Mouse (Mus musculus) stomach, embryonic 14.5 days (tissue): Measurements from ENCODE around the gene Dnaja3. TPM values are rescaled to one million over a fixed set of nuclear protein-coding genes. Genes with fewer than 3 reads are reported as not detected.
"Not testable (repeated sequence)": the region's sequence is repeated elsewhere in the genome, so short reads cannot be mapped to it uniquely, and the experiment has no call there.

Source experiments
- ATAC-seq: fragments of 200-750 bp; cut with Nextera tagmentation; 2 replicates; pipeline ENCODE4 v1.8.0; 2017; ENCODE audit warnings: low read depth, moderate TSS enrichment; ENCODE audit not compliant: insufficient number of reproducible peaks, insufficient read depth, low FRiP score
- H3K27ac ChIP-seq: fragments of 300-500 bp; sonication (generic); 2 replicates; pipeline ENCODE4 v1.5.1; 2014; ENCODE audit warnings: mild to moderate bottlenecking, low read length, moderate library complexity, mixed read lengths
- H3K27me3 ChIP-seq: fragments of 300-500 bp; sonication (generic); 2 replicates; pipeline ENCODE4 v1.6.1; 2014; ENCODE audit warnings: low read length, control low read depth, mixed read lengths; ENCODE audit not compliant: control insufficient read depth, insufficient read depth
- H3K36me3 ChIP-seq: fragments of 300-500 bp; sonication (generic); 2 replicates; pipeline ENCODE4 v1.6.1; 2014; ENCODE audit warnings: mild to moderate bottlenecking, control low read depth, low read length, moderate library complexity, mixed read lengths; ENCODE audit not compliant: control insufficient read depth, insufficient read depth
- H3K4me1 ChIP-seq: fragments of 300-500 bp; sonication (generic); 2 replicates; pipeline ENCODE4 v1.6.1; 2014; ENCODE audit warnings: low read length, control low read depth, mixed read lengths; ENCODE audit not compliant: control insufficient read depth, insufficient read depth
- H3K4me2 ChIP-seq: fragments of 300-500 bp; sonication (generic); replicated peaks from 2 replicates; pipeline ENCODE4 v1.6.1; 2014; ENCODE audit warnings: low read depth, low read length, control low read depth
- H3K4me3 ChIP-seq: fragments of 300-500 bp; sonication (generic); 2 replicates; pipeline ENCODE4 v1.5.1; 2014; ENCODE audit warnings: low read depth, low read length, control low read depth
- H3K9ac ChIP-seq: fragments of 300-500 bp; sonication (generic); replicated peaks from 2 replicates; pipeline ENCODE4 v1.6.1; 2014; ENCODE audit warnings: low read depth, mild to moderate bottlenecking, control low read depth, low read length, moderate library complexity, mixed read lengths
- H3K9me3 ChIP-seq: fragments of 300-500 bp; sonication (generic); 2 replicates; pipeline ENCODE4 v1.6.1; 2016; ENCODE audit warnings: low read depth, low read length, control low read depth; ENCODE audit not compliant: control insufficient read depth
- WGBS: fragments of 180-500 bp; shearing (Covaris S2); extraction: QIAGEN DNeasy Blood & Tissue Kit; methylation state at CpG from one replicate; pipeline ENCODE4 v1.1.7; 2014; 5-methylcytosine and 5-hydroxymethylcytosine counted together
- polyA plus RNA-seq: library from polyadenylated mRNA; unstranded; fragments of >200 nt; fragmentation: Nextera tagmentation; extraction: Ambion mirVana; gene quantifications from 2 replicates; pipeline ENCODE4 v1.2.1, GENCODE M21; 2014

The Dnaja3 gene
- polyA plus RNA-seq, 1 experiment from 2014 or later = 57.8 TPM

DNA sequence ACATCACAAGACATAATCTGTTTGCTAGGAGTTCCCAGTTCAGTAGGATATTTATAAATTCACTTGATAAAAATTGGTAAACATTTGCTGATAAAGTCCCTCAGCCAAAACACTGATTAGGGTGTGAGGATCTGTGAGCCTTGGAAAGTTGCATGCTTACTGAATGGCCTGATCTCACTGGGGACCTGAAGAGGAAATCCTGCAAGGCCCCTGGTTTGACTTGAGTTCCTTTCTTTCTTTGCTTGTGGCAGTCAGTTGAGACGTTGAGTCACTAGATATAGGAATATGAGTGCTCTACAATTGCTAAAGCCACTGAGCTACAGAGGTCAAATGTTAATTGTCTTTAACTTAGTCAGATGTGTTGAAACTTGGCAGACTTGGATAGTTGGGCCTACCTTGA lies 88.2 kb downstream of the Dnaja3 start:
- ATAC-seq = no peak
- Histone ChIP-seq H3K36me3 (no peaks in the 10 kb centered on the region), H3K9ac (no peak overlapping the region), H3K9me3 (no peaks in the 10 kb centered on the region), H3K4me2 (no peak overlapping the region), H3K27ac (no peak overlapping the region), H3K27me3 (no peaks in the 10 kb centered on the region), H3K4me1 (0 out of 2 replicates have a peak, but pooled peaks cover 5% of the 10 kb centered on the region), H3K4me3 (no peak overlapping the region)
- 54% methylated on average over 1 of the region's 1 CpGs for WGBS

DNA sequence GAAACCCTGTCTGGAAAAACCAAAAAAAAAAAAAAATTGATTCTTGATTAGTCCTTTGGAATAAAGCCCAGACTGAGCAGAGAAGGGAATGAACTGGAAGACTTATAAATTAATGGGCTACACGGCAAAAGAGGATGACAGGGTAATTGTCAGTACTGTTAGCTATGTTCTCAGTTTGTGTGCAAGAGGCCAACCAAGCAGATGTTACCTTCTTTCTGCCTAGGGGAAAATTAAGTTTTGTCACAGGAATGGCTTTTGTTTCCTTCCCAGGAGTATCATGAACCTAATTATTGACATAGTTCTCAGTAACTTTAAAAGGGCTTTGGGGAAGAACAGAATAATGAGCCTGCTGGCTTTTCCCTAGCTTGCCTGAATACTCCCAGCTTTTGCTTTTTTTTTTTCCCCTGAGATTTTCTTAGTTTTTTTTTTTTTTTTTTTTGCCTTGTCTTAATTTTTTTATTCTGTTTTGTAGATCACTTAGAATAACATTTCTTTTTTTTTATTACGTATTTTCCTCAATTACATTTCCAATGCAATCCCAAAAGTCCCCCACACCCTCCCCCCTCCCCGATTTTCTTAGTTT lies 91.1 kb downstream of the Dnaja3 start:
- Histone ChIP-seq H3K27ac (no peak overlapping the region), H3K27me3 (no peaks in the 10 kb centered on the region), H3K9ac (no peak overlapping the region), H3K4me3 (no peak overlapping the region), H3K36me3 (no peaks in the 10 kb centered on the region), H3K4me2 (no peak overlapping the region), H3K4me1 (0 out of 2 replicates have a peak, but pooled peaks cover 5% of the 10 kb centered on the region), H3K9me3 (no peaks in the 10 kb centered on the region)
- WGBS = 72% methylated on average over 3 of the region's 3 CpGs
- no peak for ATAC-seq

- Histone ChIP-seq H3K36me3 (no peaks in the 10 kb centered on the region), H3K4me2 (no peak overlapping the region), H3K9me3 (no peaks in the 10 kb centered on the region), H3K9ac (no peak overlapping the region), H3K4me3 (no peak overlapping the region), H3K4me1 (no peaks in the 10 kb centered on the region), H3K27ac (no peak overlapping the region), H3K27me3 (no peaks in the 10 kb centered on the region)
- no peak for ATAC-seq
- 74% methylated on average over 2 of the region's 2 CpGs for WGBS
Observed at GRCm38 (mm10) chr16:4736262-4736661, 96.5 kb downstream of the Dnaja3 start.

- no peak for ATAC-seq
- H3K27me3 ChIP-seq = no peaks in the 10 kb centered on the region
- no peak overlapping the region for H3K27ac ChIP-seq
- no peak overlapping the region for H3K4me2 ChIP-seq
- H3K4me1 ChIP-seq = no peaks in the 10 kb centered on the region
- no peak overlapping the region for H3K4me3 ChIP-seq
- H3K9ac ChIP-seq = no peak overlapping the region
- H3K36me3 ChIP-seq = no peaks in the 10 kb centered on the region
- peaks cover 3% of the 10 kb centered on the region; the same call in 1 of the 2 replicates for H3K9me3 ChIP-seq
- 82% methylated on average over 2 of the region's 2 CpGs for WGBS
Observed at GRCm38 (mm10) chr16:4739994-4740393, 100.2 kb downstream of the Dnaja3 start.

- Histone ChIP-seq H3K27me3 (no peaks in the 10 kb centered on the region), H3K4me2 (no peak overlapping the region), H3K4me3 (no peak overlapping the region), H3K36me3 (no peaks in the 10 kb centered on the region), H3K9ac (no peak overlapping the region), H3K9me3 (peaks cover 3% of the 10 kb centered on the region; the same call in 1 of the 2 replicates), H3K4me1 (no peaks in the 10 kb centered on the region), H3K27ac (no peak overlapping the region)
- no peak for ATAC-seq
- 93% methylated on average over 1 of the region's 1 CpGs for WGBS
Observed at GRCm38 (mm10) chr16:4742186-4742585, 102.4 kb downstream of the Dnaja3 start.

GRCm38 (mm10) chr16:4752155-4752554 lies 112.4 kb downstream of the Dnaja3 start:
- WGBS = 92% methylated on average over 3 of the region's 3 CpGs

DNA sequence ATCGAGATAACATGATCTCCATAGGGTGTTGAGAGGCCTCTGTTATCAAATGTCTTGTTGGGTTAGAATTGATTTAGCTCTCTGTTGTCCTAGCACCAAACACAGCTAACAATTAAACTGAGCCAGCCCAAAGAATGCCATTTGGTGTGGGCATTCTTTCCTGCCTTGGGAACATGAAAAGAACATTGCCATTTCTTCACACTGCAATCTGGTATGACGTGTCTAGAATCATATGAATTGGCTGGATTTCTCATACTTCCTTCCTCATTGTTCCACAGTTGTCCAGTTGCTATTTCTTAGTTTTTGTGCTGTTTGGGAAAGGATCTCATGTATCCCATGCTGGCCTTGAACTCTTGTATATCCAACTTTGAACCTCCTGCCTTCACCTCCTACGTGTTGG lies 114.3 kb downstream of the Dnaja3 start:
- WGBS = 78% methylated on average over 3 of the region's 3 CpGs
- Histone ChIP-seq H3K4me1 (no peaks in the 10 kb centered on the region), H3K4me2 (no peak overlapping the region), H3K27ac (no peak overlapping the region), H3K36me3 (no peaks in the 10 kb centered on the region), H3K4me3 (no peak overlapping the region), H3K27me3 (no peaks in the 10 kb centered on the region), H3K9me3 (no peaks in the 10 kb centered on the region), H3K9ac (no peak overlapping the region)
- no peak for ATAC-seq

More at GRCm38 (mm10) chr16:4752155-4752554, 112.4 kb downstream of the Dnaja3 start:
- Histone ChIP-seq H3K4me3 (no peak overlapping the region), H3K4me1 (no peaks in the 10 kb centered on the region), H3K9me3 (no peaks in the 10 kb centered on the region), H3K36me3 (no peaks in the 10 kb centered on the region), H3K9ac (no peak overlapping the region), H3K27ac (no peak overlapping the region), H3K27me3 (no peaks in the 10 kb centered on the region), H3K4me2 (no peak overlapping the region)
- no peak for ATAC-seq

GRCm38 (mm10) chr16:4756660-4757335 lies 117.0 kb downstream of the Dnaja3 start:
- Histone ChIP-seq H3K27ac (peak overlapping the region; percentile 75), H3K4me2 (peak overlapping the region; percentile 29), H3K4me3 (peak overlapping the region; percentile 34)
- 7% methylated on average over 32 of the region's 42 CpGs for WGBS
- not testable (repeated sequence) for H3K9ac ChIP-seq, H3K4me1 ChIP-seq, H3K27me3 ChIP-seq, H3K9me3 ChIP-seq, H3K36me3 ChIP-seq
- peak; percentile 69; the same call in 1 of the 2 replicates for ATAC-seq
